Mouse (Mus musculus): ENCODE measurements around the gene Tdrkh.

The Tdrkh gene

GRCm38 (mm10) chr3:94459834-94460233 is 46.8 kb downstream of the Tdrkh start:
- DNase-seq (ENCODE audit: low spot score in 2 of 2) = no peak

GRCm38 (mm10) chr3:94463926-94464578 is 51.0 kb downstream of the Tdrkh start:
- DNase-seq (ENCODE audit: low spot score in 2 of 2) = no peak

GRCm38 (mm10) chr3:94465632-94466430 is 52.8 kb downstream of the Tdrkh start:
- no peak for DNase-seq (ENCODE audit: low spot score in 2 of 2)

- peak in 1 of 2 experiments; percentile 47 for DNase-seq (ENCODE audit: low spot score in 2 of 2)
Observed at GRCm38 (mm10) chr3:94468931-94469330, 55.9 kb downstream of the Tdrkh start.

GRCm38 (mm10) chr3:94472447-94473114 is 59.5 kb downstream of the Tdrkh start:
- DNase-seq (ENCODE audit: low spot score in 2 of 2) = peak in 1 of 2 experiments; percentile 18

- no peak for DNase-seq (ENCODE audit: low spot score in 2 of 2)
Observed at GRCm38 (mm10) chr3:94473115-94473505, 60.0 kb downstream of the Tdrkh start.

GRCm38 (mm10) chr3:94473567-94474232 is 60.6 kb downstream of the Tdrkh start:
- no peak for DNase-seq (ENCODE audit: low spot score in 2 of 2)

- peak in 1 of 2 experiments; percentile 15 for DNase-seq (ENCODE audit: low spot score in 2 of 2)
Observed at GRCm38 (mm10) chr3:94476301-94477035, 63.4 kb downstream of the Tdrkh start.

- no peak for DNase-seq (ENCODE audit: low spot score in 2 of 2)
Observed at GRCm38 (mm10) chr3:94477444-94477843, 64.4 kb downstream of the Tdrkh start.

GRCm38 (mm10) chr3:94477981-94478422 is 64.9 kb downstream of the Tdrkh start, which contains the start of gene Celf3:
TSS of gene Celf3 (plus strand) at chr3:94478295.
- no peak for DNase-seq (ENCODE audit: low spot score in 2 of 2)

GRCm38 (mm10) chr3:94478591-94479169 is 65.6 kb downstream of the Tdrkh start:
- DNase-seq (ENCODE audit: low spot score in 2 of 2) = no peak

- no peak for DNase-seq (ENCODE audit: low spot score in 2 of 2)
Observed at GRCm38 (mm10) chr3:94479564-94479963, 66.5 kb downstream of the Tdrkh start.

GRCm38 (mm10) chr3:94480291-94480884 is 67.3 kb downstream of the Tdrkh start, which contains the start of gene Riiad1:
TSS of gene Riiad1 (minus strand) at chr3:94480341.
- DNase-seq (ENCODE audit: low spot score in 2 of 2) = no peak

GRCm38 (mm10) chr3:94481429-94481828 is 68.4 kb downstream of the Tdrkh start:
- DNase-seq (ENCODE audit: low spot score in 2 of 2) = no peak

- DNase-seq (ENCODE audit: low spot score in 2 of 2) = peak; percentile 62 to 65
Observed at GRCm38 (mm10) chr3:94482764-94483385, 69.8 kb downstream of the Tdrkh start.

GRCm38 (mm10) chr3:94483790-94484439 is 70.8 kb downstream of the Tdrkh start:
- DNase-seq (ENCODE audit: low spot score in 2 of 2) = no peak
